Mouse (Mus musculus) kidney, adult 2 months (tissue): ENCODE results near the gene Tmem95. TPM values are rescaled to one million over a fixed set of nuclear protein-coding genes. Genes with fewer than 3 reads are reported as not detected.

Experiments used
- DNase-seq: peaks from one replicate; pipeline ENCODE4 v3.0.0; 2021
- H3K27ac ChIP-seq: fragments of 200-500 bp; 2 replicates; pipeline ENCODE4 v1.5.1; 2012; ENCODE audit warnings: low read depth, low read length, control low read depth, inconsistent platforms; ENCODE audit not compliant: insufficient read depth
- H3K27me3 ChIP-seq: fragments of 200-500 bp; replicated peaks from 2 replicates; pipeline ENCODE4 v1.6.1; 2012; ENCODE audit warnings: mild to moderate bottlenecking, moderate library complexity, low read length, inconsistent platforms; ENCODE audit not compliant: control insufficient read depth, insufficient read depth
- H3K36me3 ChIP-seq: fragments of 200-500 bp; 2 replicates; pipeline ENCODE4 v1.6.1; 2012; ENCODE audit warnings: mild to moderate bottlenecking, moderate library complexity, low read length, inconsistent platforms; ENCODE audit not compliant: control insufficient read depth, insufficient read depth
- H3K4me1 ChIP-seq: fragments of 200-500 bp; 2 replicates; pipeline ENCODE4 v1.6.1; 2011; ENCODE audit warnings: low read length; ENCODE audit not compliant: control insufficient read depth, insufficient read depth
- H3K4me3 ChIP-seq: fragments of 200-500 bp; 2 replicates; pipeline ENCODE4 v1.5.1; 2011; ENCODE audit warnings: mild to moderate bottlenecking, low read depth, low read length, control low read depth; ENCODE audit not compliant: insufficient read depth
- CTCF ChIP-seq: fragments of 200-500 bp; conservative IDR thresholded peaks from 2 replicates; pipeline ENCODE4 v1.5.1; 2011; ENCODE audit warnings: low read depth, mild to moderate bottlenecking, control low read depth, low read length, moderate library complexity, mixed read lengths; ENCODE audit not compliant: insufficient read depth, insufficient read length
- POLR2A ChIP-seq: fragments of 200-500 bp; IDR thresholded peaks from one replicate; pipeline ENCODE4 v1.6.1; 2011; ENCODE audit warnings: low read depth, low read length, control low read depth
- WGBS: fragments of 180-500 bp; shearing (Covaris S2); methylation state at CpG from one replicate; pipeline ENCODE4 v1.1.7; 2018; 5-methylcytosine and 5-hydroxymethylcytosine counted together
- polyA plus RNA-seq: library from polyadenylated mRNA; depleted of rRNA; stranded (reverse); fragments of >200 nt; gene quantifications from 2 replicates; pipeline ENCODE4 v1.2.3, GENCODE M21; 2012

Gene Tmem95
- polyA plus RNA-seq, 1 experiment: not detected

DNA sequence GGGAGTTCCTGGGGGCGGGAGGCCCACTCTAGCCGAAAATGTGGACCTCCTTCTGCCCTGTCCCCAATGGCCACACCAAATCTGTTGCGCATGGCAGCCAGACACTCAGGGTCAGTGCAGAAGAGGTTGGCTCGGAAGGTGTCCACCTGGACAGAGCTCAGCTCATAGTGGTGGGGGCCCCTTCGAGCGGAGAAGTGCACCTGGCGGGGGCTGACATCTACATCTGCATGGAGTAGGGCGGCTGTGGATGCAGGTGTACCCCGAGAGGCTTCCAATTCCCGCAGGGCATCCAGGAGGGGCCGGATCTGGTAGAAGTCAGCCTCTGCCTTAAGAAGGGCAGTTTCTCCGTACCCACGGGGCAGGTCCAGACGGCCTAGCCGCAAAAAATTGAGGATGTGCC is 1.9 kb upstream of the Tmem95 start:
- H3K4me3 ChIP-seq: peak overlapping the region; percentile 73
- no peaks in the 10 kb centered on the region for H3K27me3 ChIP-seq
- WGBS: 53% methylated on average over 15 of the region's 15 CpGs
- peaks cover 14% of the 10 kb centered on the region; the same call in 1 of the 2 replicates for H3K4me1 ChIP-seq
- no peak for DNase-seq
- peak overlapping the region; percentile 36; the same call in 1 of the 2 replicates for H3K27ac ChIP-seq
- TF ChIP-seq POLR2A (no peak), CTCF (no peak)
- no peaks in the 10 kb centered on the region for H3K36me3 ChIP-seq

DNA sequence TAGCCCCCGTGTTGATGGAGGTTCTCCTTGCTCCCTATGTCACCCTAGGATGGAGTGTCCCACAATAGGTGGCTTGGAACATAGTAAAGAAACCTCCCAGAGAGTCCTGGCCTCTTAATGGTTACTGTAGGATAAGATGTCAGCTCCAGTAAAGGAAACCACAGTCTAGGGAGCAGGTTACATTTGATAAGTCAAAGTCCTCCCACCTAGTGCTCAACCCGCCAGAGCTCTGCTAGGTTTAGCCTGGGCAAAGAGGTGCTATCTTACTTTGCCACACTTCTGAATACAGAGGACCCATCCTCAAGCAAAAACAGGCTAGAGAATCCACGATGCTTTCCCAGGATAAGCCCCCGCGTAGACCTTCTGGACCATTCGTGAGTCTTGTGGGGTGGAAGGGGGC is 1.1 kb upstream of the Tmem95 start:
- TF ChIP-seq POLR2A (no peak), CTCF (no peak)
- 78% methylated on average over 6 of the region's 6 CpGs for WGBS
- no peak for DNase-seq
- Histone ChIP-seq H3K4me1 (peaks cover 14% of the 10 kb centered on the region; the same call in 1 of the 2 replicates), H3K36me3 (no peaks in the 10 kb centered on the region), H3K27me3 (no peaks in the 10 kb centered on the region), H3K4me3 (no peak overlapping the region), H3K27ac (no peak overlapping the region)

DNA sequence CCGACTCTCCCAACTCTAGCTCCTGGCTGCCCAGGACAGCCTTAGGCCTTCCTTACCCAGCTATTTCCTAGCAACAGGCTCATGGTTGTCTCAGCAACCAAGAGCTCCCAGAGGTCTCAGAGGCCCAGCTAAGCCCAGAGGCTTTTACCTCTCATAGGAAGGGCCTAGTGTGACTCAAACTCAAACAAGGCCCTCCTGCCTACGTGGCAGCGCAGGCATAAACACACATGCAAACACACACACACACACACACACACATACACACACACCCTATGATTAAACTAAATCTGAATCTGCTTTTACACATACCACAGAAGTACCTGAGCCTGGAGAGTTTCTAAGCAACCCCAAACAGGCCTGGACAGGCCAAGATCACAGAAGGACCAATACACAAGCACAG is 581 bp upstream of the Tmem95 start:
- Histone ChIP-seq H3K4me3 (no peak overlapping the region), H3K27ac (no peak overlapping the region)

DNA sequence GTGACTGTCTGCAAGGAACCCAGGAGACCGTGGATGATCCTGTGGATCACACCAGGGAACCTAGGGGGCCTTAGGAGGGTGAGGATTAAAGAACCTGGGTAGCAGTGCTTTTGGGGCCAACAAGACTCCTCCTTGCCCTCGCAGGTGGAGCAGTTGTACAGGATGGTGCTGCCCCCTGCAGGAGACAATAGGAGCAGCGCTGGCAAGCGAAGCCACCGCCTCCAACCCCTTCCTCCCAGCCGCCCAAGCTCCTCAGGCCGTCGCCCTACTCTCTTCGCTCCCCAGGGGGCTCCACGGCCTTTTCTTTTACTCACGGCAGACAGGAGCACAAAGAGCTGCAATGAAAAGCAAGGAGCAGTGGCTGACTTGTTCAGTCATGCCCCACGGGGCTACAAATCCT is 951 bp downstream of the Tmem95 start:
- no peak overlapping the region for H3K27ac ChIP-seq
- H3K36me3 ChIP-seq: no peaks in the 10 kb centered on the region
- no peaks in the 10 kb centered on the region for H3K27me3 ChIP-seq
- H3K4me1 ChIP-seq: peaks cover 14% of the 10 kb centered on the region; the same call in 1 of the 2 replicates
- no peak overlapping the region for H3K4me3 ChIP-seq
- peak; percentile 87 for DNase-seq
- TF ChIP-seq CTCF: peak; percentile 90
- no peak for TF ChIP-seq POLR2A
- WGBS: 3% methylated on average over 12 of the region's 12 CpGs

More for the DNA sequence above, 581 bp upstream of the Tmem95 start:
- TF ChIP-seq POLR2A (no peak), CTCF (no peak)
- peaks cover 14% of the 10 kb centered on the region; the same call in 1 of the 2 replicates for H3K4me1 ChIP-seq
- WGBS: 79% methylated on average over 3 of the region's 3 CpGs
- no peaks in the 10 kb centered on the region for H3K27me3 ChIP-seq
- no peak for DNase-seq
- H3K36me3 ChIP-seq: no peaks in the 10 kb centered on the region

DNA sequence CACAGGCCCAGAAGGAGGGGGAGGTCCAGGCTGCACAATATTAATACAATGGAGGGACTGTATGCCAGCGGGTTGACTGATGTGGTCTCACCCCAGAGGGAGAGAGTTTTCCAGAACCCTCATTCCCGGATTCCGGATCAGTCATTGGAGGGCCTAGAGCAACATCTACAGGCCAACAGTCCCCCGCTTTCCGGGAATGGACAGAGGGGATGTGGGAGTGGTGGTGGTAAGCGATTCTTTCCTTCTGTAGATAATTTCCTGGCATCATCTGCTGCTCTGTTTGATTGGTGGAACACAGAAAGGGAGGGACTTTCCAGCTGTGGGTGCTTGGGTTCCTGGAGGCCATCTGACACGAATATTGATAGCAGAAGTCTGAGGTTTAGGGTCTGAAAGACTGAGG is 1.6 kb downstream of the Tmem95 start:
- Histone ChIP-seq H3K27ac (no peak overlapping the region), H3K4me1 (0 out of 2 replicates have a peak, but pooled peaks cover 11% of the 10 kb centered on the region), H3K4me3 (no peak overlapping the region), H3K27me3 (no peaks in the 10 kb centered on the region), H3K36me3 (no peaks in the 10 kb centered on the region)
- peak; percentile 65 for DNase-seq
- WGBS: 51% methylated on average over 7 of the region's 7 CpGs
- TF ChIP-seq POLR2A: no peak
- no peak for TF ChIP-seq CTCF

DNA sequence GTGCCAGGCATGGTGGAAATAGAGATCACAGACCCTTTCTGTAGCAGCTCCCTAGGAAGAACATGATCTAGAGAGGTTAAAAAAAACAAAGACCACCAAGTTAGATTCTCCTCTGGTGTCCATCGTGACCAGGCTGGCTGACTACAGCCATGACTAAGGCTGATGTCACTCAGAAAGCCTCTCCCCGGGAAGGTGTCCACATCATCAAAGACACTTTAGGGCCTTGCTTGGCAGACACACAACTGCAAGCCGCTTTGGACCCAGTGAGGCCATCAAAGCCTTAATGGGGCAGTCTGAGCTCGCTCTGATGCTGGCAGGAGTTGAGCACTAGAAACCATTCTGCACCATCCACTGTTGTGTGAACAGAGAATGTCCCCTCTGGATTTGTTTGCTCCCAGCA is 5.4 kb downstream of the Tmem95 start:
- Histone ChIP-seq H3K4me1 (no peaks in the 10 kb centered on the region), H3K27ac (no peak overlapping the region), H3K27me3 (no peaks in the 10 kb centered on the region), H3K36me3 (no peaks in the 10 kb centered on the region), H3K4me3 (no peak overlapping the region)
- DNase-seq: no peak
- WGBS: 81% methylated on average over 4 of the region's 4 CpGs
- no peak for TF ChIP-seq CTCF
- no peak for TF ChIP-seq POLR2A

DNA sequence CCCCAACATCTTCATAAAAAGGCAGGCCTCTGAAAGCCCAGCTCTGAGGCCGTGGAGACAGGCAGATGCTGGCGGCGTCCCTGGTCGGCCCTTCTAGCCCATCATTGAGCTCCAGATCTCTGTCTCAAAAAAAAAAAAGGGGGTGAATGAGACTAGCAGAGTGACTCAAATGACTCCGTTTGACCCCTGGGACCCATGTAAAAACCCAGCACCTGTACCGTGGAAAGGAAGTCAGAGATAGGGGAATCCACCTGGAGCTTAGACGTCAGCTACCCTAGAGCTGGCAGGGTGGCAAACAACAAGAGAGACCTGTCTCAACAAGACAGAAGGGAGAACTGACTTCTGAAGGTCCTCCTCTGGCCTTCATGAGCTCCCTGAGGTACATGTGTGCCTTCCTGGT is 6.0 kb downstream of the Tmem95 start:
- no peak for DNase-seq
- TF ChIP-seq POLR2A (no peak), CTCF (no peak)
- Histone ChIP-seq H3K27me3 (no peaks in the 10 kb centered on the region), H3K4me3 (no peak overlapping the region), H3K36me3 (no peaks in the 10 kb centered on the region), H3K4me1 (no peaks in the 10 kb centered on the region), H3K27ac (no peak overlapping the region)
- 90% methylated on average over 7 of the region's 7 CpGs for WGBS
